Mouse (Mus musculus) testis, adult 2 months (tissue): Measurements from ENCODE around the gene Zbtb33.

Experiments used
- CTCF ChIP-seq: fragments of 200-500 bp; IDR thresholded peaks from 2 replicates; pipeline ENCODE4 v1.5.1; 2012; ENCODE audit warnings: low read depth, mild to moderate bottlenecking, inconsistent platforms, low read length, moderate library complexity; ENCODE audit not compliant: control insufficient read depth, insufficient read depth, insufficient replicate concordance
- POLR2A ChIP-seq: fragments of 200-500 bp; IDR thresholded peaks from 2 replicates; pipeline ENCODE4 v1.6.1; 2012; ENCODE audit warnings: low read depth, mild to moderate bottlenecking, inconsistent platforms, low read length, moderate library complexity; ENCODE audit not compliant: control insufficient read depth

DNA sequence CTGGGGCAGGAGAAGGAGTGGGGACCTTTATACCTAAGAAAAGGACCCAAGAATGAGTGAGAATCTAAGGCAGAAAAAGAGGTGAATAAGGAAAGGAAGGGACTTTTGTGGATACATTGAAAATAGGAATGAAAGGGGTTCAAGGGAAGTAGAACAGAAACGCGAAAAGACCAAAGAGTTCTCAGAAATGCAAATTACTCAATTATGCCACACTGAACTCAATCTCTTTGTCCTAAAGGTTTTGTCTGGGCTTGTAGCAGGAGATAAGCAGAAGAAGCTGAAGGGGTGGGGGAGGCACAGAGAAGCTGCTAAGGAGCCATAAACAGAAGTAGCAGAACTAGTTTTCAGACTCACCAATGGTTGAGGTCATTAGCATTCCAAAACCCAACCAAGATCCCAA lies 4.1 kb upstream of the Zbtb33 start:
- TF ChIP-seq CTCF = no peak
- TF ChIP-seq POLR2A = no peak
